Mouse (Mus musculus) liver, postnatal 0 days (tissue): ENCODE data around the gene Cnst.

ENCODE experiments used
- CTCF ChIP-seq: sonication (generic); IDR thresholded peaks from 2 replicates; pipeline ENCODE4 v1.5.1; 2016; ENCODE audit warnings: antibody characterized with exemption, low read depth
- EP300 ChIP-seq: IDR thresholded peaks from 2 replicates; pipeline ENCODE4 v1.6.1; 2016; ENCODE audit warnings: antibody characterized with exemption, low read depth, mild to moderate bottlenecking

GRCm38 (mm10) chr1:179553197-179553948 is 7.2 kb downstream of the Cnst start:
- TF ChIP-seq EP300 (no peak), CTCF (no peak)
